Mouse (Mus musculus): ENCODE results near the gene Cpa1.

Gene Cpa1

GRCm38 (mm10) chr6:30621986-30622389 is 17.0 kb upstream of the Cpa1 start:
- DNase-seq = no peak

DNA sequence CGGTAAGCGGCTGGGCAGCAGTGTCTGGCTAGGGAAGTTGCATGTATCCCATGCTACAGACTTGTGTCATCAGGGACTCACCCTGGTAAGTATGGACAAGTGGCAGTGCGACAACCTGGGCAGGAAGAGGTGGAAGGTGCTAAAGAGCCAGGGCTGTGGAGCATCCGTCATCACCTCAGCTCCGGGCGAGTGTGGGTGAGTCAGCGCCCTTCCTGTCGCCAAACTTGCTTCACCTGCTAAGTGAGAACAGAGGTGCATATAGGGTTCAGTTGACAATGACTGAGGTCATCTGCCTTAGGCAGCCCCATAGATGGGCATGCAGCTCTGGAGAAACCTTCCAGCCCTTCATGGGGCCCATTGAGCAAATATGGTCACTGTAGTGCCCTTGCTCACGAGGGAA is 14.3 kb upstream of the Cpa1 start:
- no peak for DNase-seq

- peak; percentile 67 for DNase-seq
Observed at GRCm38 (mm10) chr6:30628152-30628551, 10.9 kb upstream of the Cpa1 start.

GRCm38 (mm10) chr6:30629989-30630388 is 9.0 kb upstream of the Cpa1 start:
- no peak for DNase-seq

DNA sequence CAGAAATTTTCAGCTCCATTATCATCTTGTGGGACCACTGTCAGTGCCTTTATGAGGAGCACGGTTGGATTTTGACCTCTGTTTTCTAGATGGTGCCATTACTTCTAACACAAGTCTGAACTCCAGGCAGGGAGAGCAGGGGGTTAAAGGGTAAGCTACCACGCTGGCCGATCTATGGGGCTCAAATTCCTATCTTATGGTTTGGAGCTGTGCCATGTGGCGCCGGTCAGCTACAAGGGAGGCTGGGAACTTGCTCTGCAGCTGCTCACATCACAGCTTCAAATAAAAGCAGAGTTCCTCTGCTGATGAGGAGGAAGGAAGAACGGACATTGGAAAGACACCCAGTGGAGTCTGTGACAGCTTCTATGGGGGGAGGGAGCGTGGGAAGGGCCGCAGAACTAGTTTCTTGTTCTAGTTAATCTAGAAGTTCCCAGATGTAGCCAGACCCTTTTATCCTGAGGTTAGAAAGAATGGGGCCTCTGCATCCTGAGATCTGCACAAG is 3.6 kb upstream of the Cpa1 start:
- peak; percentile 48 for DNase-seq

- DNase-seq = peak; percentile 79
Observed at GRCm38 (mm10) chr6:30636186-30636842, 2.7 kb upstream of the Cpa1 start.

DNA sequence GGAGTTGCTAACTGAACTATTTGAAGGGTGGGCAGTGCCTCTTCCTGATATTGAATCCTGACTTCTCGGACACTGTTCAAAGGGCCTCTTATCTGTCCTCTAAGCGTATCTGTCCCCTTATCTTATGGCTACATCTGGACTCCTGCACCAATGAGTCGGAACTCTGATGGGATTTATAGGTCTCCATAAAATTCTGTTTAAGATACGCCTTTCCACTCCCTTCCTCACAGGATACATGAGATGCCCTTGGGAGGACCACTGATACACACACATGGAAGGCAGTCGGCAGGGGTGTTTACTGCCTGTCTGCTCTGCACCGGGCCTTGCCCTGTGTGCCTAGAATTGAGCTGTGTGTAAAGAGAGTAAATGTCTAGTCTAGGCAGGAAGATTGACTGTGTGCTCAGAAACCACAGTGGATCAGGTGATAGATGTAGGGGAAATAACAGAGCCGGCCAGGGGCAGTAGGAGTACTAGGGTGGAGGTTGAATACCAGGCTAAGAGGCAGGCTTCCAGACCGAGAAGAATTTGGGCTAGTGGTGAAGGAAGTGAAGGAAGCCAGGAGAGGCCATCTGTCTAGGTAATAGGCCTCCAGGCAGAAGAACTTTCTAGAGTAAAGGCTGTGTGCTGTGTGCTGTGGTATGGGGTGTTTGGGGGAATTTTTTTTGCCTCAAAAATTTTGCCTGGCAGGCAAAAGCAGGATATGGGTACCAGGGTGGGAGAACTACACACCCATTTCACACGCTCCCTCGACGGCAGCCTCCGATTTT is 4.9 kb downstream of the Cpa1 start:
- DNase-seq = no peak

- DNase-seq = no peak
Observed at GRCm38 (mm10) chr6:30644462-30644861, 5.4 kb downstream of the Cpa1 start.

DNA sequence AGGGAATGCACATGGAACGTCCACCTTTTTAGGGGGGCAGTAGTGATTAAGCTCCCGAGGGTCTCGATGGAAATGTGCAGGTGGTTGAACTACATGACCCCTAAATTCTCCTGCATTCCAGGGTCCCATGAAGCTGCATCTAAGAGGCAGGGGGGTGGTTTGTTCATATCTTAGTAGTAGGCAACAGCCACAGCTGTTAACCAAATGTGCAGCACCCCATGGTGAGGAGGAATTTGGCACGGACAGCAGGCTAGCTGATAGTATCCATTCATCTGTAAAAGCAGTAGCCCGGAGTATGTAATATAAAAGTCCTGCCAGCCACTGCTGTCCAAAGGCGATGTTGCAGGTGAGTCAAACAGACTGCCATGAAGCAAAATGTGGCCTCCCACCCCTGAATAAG is 6.4 kb downstream of the Cpa1 start:
- DNase-seq = peak; percentile 45

GRCm38 (mm10) chr6:30649651-30650296 is 10.8 kb downstream of the Cpa1 start:
- no peak for DNase-seq

DNA sequence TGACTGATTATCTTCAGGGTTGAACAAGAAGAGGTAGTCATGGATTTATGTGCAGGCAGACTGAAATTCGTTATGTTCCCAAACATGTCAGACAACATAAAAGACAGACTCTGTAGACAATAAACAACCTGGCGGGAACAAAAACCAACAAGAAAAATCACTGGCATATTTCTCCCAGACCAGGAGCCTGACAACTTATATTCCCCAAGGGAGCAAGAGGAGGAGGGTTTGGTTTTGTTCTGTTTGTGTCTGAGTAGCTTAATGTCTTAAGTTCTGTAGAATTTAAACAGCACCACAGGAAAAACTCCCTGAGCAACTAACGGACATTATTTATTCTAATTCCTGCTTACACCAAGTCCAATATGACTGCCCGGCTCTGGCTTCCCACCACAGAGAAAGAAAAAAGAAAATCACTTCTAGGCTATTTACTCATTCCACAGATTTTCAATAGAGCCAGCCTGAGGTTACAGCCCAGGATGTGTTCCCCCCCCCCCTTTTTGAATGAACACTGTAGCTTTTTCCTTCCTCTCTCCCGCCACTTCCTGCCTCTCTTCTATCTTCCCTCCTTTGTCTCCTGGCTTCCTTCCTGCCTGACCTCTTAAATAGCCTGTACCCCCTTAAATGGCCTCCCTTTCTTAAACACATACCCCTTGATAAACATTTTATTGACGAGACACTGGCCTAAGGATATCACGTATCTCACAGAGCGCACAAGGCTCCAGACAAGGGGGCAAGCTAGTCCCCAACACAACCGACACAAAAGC is 13.6 kb downstream of the Cpa1 start:
- no peak for DNase-seq

DNA sequence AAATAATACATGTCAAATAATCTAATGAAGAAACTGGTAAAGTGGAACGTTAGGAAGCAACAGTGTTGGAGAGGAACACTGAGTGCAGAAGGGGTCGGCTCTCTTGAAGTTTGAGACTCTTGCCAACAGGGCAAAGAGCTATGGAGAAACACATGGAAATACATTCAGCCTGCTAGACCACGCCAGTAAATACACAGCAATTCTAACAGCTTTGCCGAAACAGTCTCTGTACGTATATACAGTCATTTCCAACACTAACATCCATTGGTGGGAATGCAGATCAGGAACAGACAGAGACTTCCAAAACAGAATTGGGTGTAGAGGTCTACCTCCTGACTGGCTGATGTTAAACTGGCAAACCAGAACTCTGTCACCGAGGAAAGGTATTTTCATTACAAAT is 14.5 kb downstream of the Cpa1 start:
- DNase-seq = no peak

- no peak for DNase-seq
Observed at GRCm38 (mm10) chr6:30654402-30654859, 15.4 kb downstream of the Cpa1 start.

GRCm38 (mm10) chr6:30654932-30655331 is 15.9 kb downstream of the Cpa1 start:
- no peak for DNase-seq

- no peak for DNase-seq
Observed at GRCm38 (mm10) chr6:30657279-30657678, 18.3 kb downstream of the Cpa1 start.

- no peak for DNase-seq
Observed at GRCm38 (mm10) chr6:30658619-30659018, 19.6 kb downstream of the Cpa1 start.

GRCm38 (mm10) chr6:30664776-30665175 is 25.8 kb downstream of the Cpa1 start:
- no peak for DNase-seq

DNA sequence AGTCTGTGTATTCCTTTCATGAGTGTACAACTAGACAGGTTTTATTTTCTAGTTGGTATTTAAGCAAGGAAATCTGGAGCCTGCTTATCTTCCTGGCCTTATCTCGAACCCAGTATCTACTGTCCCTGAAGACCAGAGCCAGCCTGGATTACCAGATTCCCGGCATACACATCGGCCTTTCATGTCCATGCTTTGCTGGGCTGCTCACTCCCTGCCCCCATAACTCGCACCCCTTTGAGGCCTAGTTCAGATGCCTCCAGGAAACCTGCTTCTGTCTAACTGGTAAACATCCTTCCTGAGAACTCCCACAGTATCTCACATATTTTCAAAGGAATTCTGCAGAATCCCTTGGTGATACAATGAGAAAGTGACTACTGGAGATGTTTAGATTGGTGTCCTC is 26.3 kb downstream of the Cpa1 start:
- DNase-seq = no peak

DNA sequence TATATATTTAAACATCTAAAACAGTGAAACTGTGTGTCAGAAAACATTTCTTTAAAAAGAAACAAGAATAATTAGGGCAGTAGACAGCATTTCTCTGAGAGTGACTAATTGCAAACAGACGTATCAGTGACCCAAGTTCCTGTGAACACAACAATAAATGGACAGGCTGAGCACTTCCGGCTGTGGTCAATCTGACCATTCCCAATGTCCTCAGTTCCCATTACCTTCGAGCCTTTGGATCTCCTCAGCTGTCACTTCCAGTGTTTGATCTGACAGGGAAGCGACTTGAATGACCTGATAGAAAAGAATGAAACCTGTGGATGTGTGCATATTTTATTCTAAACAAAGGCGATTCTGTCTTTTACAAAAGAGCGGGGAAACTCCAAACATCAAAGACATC is 27.0 kb downstream of the Cpa1 start:
- no peak for DNase-seq

DNA sequence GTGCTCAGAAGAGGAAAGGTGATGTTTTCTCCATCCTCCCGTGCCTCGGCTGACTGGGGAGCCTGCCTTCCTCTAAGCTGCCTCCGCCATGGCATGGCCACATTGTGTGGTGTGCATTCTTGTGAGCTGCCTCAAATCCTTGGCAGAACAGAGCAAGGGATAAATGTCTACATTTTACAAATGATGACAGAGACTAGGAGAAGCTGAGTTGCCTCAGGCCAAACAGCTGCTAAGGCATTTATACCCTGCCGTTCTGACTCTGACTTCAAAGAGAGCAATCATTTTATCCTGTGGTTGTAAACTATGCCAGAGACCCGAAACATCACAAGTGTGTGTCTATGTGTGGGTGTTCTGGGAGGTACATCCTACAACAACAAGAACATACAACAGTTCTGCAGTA is 28.6 kb downstream of the Cpa1 start:
- DNase-seq = peak; percentile 52

DNA sequence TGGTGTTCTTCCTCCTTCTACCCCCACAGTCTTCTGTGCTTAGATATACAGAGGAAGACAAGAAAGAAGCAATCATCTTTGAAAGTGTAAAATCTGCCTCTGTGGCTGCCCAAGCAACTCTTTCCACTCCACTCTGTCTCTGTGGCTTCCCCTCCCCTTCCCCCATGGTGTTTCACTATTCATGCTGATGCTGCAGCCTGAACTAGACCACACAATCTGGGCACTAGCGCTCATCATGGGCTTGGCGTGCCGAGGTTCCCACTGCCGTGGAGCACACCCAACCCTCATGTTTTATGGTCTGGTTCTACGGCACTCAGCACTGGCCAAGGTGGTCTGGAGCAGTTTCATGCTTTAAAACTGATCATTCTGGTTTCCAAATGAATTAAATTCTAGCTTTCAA is 32.7 kb downstream of the Cpa1 start:
- no peak for DNase-seq

DNA sequence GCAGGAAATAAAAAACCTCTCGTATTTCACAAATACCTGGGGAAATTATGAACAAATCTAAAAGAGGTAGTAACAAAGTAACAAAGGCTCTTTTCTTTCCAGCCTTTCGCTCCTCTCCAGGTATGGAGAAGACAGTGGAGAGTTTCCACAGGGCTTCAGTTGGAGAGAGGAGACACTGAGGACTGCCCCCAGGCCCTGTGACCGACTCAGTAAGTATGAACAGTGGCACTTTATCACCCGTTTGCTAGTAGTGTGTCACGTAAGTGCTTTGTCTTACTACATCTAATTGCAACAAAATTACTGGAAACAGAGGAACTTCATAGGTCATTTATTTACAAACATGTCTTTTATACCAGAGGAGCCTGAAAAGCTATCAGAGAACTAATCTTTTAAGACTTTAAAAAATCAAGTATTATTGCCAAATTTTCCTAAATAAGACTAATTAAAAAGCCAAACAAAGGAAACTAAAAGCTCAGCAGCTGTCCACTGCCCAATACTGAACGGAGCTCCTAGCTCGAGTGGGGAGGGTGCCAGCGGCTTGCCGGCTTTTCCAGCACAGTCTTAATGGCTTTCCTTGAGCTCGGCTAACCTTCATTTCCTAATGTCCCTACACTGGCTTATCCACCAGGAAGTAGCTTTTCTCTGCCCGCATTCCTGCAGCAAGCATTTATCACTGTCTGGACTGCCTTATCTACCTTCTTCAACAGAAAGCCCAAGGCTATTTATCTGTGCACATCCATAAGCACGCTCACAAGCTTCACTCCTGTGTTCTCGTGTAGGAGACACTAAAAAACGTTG is 34.9 kb downstream of the Cpa1 start:
- no peak for DNase-seq

All from embryo, embryonic 11 days (tissue).